Mouse (Mus musculus): ENCODE data around the gene Npsr1.

DNA sequence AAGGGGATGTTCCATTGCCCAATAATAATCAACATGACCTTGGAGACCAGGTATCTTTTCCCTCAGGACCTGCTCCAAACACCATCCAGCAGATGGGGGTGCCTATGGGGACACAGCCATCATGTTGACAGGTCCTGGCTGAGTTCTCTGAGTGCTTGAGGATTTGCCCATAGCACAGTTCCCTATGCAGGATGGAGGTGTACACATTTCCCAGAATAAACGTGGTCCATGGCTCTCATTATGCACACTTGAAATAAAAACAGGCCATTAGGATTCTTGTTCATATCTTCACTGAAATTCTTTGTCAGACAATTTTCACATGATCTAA is 92.4 kb downstream of the Npsr1 start:
- TF ChIP-seq CTCF (IDR thresholded peaks at IDR 0.05) (no peak), EP300 (IDR thresholded peaks at IDR 0.05) (no peak)

All from lung, postnatal 0 days (tissue).